Mouse (Mus musculus): ENCODE results near the gene Nek2.

Gene Nek2

DNA sequence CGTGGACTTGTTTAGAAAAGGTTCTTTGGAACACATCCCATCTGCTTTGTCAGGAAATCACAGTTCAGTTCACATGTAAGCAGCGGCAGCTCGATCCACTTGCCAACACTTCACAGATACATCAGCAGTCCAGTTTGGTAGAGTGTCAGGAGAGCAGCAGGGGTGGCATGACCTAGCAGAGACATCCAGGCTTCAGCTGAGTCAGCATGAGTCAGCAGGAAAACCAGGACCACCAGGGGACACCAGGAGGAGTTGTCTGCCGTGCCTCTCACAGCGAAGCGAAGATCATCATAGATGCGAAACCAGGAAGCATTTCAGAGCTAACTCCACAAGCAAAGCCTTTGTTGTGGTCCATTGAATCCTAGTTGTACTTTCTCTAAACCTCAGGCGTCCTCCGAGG is 32.2 kb downstream of the Nek2 start:
- in situ Hi-C loops (cut with MboI; ENCODE audit: unreplicated experiment in 2 of 2) = no loop called here

DNA sequence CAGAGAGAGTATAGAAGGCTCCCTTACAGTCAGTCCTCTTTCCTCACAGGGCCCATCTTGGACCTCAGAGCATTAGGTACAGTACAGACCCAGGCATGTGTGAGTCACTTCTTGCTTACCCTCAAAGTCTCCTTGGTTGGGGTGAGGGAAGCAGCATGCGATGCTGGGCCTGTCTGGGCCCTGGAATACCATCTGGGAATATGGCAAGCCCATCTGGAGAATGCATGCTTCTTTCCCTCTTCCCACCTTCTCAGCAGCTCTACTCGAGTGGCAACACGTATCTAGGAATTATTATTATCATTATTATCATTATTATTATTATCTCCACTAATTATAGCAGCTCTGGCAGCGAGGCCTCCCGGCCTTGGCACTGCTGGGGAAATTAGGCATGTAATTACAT is 33.5 kb downstream of the Nek2 start:
- in situ Hi-C loops (cut with MboI; ENCODE audit: unreplicated experiment in 2 of 2) = no loop called here

DNA sequence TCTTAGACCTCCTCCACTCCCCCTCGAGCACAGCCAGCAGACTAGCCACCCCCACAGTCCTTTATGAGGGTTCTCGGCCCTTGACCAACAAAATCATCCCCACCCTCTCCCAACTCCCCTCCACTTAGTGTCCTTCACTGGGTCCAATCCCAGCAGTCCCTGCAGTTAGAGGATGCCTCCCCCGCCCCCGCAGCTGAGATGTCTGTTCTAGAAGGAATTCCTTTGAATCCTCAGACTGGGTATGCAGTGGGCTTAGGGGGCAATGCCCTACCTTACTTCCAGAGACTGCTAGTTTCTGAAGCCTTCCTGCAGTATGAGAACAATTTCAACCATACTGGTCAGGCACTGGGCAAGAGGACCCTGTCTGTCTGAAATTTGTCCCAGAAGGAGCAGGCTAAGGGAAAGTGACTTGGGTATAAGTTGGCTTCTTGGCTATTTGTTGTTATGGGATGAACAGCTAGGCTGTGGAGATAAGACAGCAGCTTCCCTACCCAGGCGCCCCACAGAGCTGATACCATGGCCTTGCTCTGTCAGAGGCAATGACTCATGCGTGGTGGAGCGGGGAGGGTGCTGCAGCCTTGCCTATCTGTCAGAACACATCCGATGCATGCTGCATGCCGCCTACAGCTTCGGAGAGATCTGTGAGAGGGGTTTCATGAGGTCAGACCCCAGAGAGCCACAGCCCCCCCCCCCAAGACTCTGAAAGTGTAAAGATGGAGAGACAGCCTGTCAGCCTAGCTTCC is 34.1 kb downstream of the Nek2 start:
- in situ Hi-C loops (cut with MboI; ENCODE audit: unreplicated experiment in 2 of 2) = no loop called here

DNA sequence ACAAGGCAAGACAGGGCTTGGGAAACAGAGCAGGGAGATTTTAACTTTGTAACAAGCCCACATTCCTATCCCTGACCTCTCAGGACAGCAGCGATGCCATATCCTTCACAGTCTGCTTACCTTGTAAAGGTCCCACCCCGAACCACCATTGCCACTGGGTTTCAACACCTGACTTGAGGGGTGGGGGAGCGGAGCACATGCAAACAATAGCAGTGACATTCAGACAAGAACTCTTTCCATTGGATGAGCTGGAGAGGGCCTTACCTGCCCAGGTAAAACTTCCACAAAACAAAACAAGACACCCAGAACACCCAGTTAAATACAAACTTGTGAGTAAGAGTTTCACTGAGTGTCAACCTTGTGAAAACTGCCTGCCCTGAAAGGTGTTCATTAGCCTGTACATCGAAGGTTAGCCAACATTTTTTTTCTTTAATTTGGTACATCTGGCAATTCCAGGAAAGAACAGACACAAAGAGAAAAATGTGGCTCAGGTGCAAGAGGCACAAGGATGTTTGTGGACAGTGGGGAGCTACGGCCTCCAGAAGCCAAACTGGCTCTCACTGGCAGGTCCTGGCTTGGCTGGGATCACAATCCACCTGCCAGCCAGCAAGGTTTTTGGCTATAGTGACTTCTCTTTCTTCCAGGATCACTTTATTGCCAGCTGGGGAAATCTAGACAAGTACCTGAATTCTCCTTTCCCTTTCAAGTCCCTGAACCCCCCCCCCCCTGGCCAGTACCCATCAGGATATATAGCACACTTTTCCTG is 35.8 kb downstream of the Nek2 start:
- in situ Hi-C loops (cut with MboI; ENCODE audit: unreplicated experiment in 2 of 2) = no loop called here

DNA sequence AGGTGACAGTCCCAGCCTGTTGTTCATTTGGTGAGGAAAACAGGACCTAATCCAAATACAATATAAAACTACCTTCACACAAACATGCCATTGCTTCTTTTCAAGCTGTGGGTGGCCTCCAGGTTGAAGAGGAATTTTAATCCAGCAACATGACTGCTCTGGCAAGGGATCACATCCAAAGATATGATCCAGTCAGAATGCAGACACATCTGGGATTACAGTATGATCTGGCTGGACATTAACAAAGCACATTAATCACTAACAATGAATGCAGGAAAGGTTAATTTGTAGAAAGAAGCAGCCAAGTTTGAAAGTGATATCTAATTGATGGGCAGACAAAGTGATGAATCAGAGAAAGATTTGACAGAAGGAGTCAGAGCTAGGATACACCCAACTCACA is 36.9 kb downstream of the Nek2 start:
- in situ Hi-C loops (cut with MboI; ENCODE audit: unreplicated experiment in 2 of 2) = no loop called here

DNA sequence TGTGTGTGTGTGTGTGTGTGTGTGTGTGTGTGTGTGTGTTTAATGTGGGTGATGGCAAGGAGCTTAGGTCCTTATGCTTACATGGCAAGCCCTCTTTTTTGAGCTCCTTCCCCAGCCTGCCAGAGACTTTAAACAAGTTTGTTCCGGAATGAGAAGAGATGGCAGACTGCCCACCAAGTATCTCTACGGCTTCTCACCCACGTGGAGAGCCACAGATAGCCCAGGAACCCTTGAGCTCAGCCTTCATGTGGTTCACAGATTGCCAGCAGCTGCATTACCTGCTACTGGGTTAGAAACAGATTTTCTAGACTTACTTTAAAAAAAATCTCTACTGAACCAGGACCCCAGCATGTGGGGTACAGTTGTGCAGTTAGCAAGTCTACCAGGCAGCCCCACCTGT is 38.6 kb downstream of the Nek2 start:
- in situ Hi-C loops (cut with MboI; ENCODE audit: unreplicated experiment in 2 of 2) = no loop called here

DNA sequence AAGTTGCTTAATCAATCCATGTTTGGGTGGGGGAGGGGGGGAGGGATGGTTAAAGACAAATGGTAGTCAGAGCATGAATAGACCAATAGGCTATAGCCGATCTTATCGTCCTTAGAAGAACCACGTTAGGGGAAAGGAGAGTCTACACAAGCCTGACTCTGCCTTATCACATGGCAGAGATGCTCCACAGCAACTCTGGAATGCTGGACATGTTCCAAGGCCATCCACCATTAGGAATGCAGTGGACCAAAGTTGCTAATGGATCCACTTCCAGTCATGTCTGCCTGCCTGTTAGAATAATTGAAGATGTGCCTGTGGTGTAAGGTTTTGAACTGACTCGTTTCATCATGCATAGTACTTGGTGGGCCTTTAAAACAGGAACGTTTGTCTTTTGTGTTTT is 40.0 kb downstream of the Nek2 start:
- in situ Hi-C loops (cut with MboI; ENCODE audit: unreplicated experiment in 2 of 2) = no loop called here

DNA sequence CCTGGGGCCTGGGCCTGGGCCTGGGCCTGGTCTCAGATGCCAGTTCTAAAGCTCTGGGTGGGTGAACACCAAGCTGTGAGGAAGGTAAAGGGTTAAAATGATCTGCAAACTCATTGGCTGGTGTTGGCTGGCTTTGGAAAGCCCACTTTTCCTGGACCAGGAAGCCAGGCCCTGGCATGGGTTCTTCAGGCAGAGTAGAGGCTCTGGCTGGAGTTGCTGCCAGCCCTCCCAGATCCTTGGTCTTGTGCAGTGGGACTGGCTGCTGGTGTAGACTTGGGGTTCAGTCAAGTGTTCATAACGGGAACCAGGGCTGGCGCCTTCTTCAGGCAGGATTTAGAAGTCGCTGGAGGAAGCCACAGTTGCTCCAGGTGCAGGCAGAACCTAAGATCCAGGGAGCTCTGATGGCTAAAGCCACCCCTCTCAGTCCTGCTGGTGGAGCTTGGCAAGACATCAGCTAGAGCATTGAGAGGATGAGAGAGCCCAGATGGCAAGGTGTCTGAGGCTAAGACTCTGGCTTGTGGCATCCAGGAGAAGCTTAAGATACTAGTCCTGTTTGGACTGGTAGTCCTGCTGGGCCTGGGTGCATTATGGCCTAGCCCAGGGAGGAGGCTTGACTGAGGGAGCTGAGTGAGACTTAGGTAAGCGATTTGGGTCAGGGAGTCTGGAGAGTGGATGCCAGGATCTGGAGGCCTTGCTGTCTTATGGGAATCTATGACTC is 42.7 kb downstream of the Nek2 start:
- in situ Hi-C loops (cut with MboI; ENCODE audit: unreplicated experiment in 2 of 2) = no loop called here

DNA sequence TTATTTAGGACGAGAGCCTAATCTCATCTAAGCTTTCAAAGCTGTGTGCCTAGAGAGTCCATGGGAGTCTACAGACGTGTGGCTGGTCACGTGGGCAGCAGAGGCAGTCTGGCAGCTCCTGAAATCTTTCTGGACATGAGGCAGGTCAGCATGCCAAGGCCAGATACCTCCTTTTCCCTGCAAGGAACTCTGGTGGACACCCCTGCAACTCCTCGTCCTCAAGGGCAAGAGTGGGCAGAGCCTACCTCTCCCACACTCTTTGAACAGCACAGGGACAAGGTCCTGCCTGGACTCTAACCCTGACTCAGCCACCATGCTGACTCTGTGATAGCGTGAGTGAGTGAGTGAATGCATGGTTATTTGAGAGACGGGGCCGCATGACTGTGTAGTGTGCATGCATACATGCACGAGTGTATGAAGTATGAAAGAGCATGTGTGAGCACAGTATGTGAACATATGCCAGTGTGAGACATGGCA is 43.3 kb downstream of the Nek2 start:
- in situ Hi-C loops (cut with MboI; ENCODE audit: unreplicated experiment in 2 of 2) = no loop called here

DNA sequence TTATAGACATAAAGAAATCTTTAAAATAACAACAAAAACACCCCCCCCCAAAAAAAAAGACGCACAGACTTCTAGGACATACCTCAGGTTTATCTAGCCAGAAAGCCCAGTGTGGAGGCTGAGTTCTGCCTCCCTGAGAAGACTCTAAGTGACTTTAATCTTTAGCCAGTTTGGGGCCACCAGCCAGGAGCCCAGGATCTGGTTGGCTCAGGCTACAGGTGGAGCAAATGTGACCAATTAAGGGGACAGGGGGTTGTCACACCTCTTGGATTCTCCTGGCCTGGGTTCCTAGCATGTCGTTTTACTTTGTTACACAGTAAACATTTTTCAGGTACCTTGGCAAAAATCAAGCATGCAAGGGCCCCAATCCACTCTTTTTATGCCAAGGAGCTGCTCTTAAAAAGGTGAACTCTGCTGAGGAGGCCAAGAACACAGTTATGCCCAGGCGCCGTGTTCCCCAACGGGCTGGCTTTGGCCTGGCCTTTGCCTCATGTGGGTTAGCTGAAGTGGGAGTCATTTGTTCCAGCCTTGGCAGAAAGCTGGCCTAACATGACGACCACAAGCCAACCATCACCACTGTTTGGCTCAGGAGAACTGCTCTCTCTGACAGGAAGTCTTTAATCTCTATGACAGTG is 50.9 kb downstream of the Nek2 start:
- in situ Hi-C loops (cut with MboI; ENCODE audit: unreplicated experiment in 2 of 2) = no loop called here

DNA sequence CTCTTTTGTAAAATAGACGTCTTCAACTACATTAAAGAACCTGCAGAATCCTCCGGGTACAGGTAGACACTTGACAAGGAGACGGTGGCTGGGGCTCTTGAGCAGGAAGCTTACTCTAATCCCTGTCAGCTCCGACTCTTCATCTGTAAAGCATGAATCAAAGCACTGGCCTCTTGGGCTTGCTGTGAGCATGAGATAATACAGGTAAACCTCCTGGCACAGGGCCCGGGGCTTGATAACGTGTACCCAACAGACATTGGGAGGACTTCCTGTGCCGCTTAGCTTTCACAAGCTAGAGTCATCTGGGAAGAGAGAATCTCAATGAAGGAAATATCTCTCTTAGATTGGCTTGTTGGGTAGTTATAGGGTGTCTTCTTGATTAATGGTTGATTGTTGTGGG is 53.8 kb downstream of the Nek2 start:
- in situ Hi-C loops (cut with MboI; ENCODE audit: unreplicated experiment in 2 of 2) = no loop called here

DNA sequence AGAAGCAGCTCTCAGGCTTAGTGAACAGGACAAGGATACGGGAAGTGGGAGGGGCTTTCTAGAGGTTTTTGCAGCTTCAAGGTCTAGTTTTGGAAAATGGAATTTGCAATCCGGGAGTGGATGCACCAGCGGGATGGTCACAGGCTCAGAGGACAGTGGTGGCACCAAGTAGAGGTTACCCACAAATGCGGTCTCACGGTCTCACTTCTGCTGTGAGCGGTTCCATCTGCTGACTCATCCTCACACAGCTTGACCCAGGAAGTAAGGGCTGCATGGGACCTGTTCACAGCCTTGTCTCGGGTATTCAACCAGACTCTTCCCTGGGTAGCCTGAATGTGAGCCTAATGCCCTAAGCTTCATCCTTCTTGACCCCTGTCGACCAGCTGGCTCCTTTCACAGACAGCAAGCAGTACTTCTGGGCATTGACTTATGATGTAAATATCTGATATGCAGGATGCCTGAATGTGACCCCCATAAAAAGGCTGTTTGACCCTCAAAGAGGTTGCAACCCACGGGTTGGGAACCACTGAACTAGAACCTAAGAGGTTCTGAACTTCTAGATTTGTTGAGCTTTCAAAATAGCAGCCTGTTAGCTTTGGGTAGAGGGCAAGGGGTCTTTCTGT is 54.5 kb downstream of the Nek2 start:
- in situ Hi-C loops (cut with MboI; ENCODE audit: unreplicated experiment in 2 of 2) = no loop called here

DNA sequence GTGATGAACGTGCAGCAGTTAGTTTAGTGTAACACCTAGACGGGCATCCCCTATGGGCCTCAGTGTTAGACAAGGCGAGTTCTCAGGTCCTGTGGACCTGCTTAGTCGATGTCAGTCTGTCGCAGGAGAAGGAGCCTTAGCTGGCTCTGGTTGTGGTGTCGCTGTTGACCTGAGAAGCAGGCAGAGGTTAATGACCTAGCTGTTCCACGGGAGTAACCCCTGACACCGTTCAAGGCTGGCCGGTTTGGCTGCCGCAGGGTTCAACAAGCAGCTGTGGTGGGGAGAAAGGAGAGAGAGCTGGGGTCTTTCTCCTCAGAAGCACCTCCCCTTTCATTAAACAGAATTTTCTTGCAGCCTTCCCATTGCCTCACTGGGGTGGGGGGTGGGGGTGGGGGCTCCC is 56.4 kb downstream of the Nek2 start:
- in situ Hi-C loops (cut with MboI; ENCODE audit: unreplicated experiment in 2 of 2) = no loop called here

DNA sequence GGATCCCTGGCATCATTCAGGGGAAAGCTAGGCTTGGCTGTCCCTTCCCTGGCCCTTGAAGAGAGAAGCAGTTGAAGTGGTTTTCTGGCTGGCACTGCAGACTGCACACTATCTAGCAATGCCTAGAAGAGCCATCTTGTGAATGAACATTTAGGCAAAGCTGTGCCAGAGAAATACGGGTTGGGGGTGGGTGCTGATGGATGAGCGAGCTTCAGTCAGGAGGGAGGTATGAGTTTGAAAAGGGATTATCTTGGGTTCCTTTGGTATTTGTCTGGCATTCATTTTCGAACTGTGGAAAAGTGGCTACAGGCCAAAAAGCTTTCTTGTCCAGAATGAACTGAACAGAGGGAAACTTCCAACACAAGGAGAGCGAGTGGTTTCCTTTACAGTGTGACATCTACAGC is 57.3 kb downstream of the Nek2 start:
- in situ Hi-C loops (cut with MboI; ENCODE audit: unreplicated experiment in 2 of 2) = no loop called here

DNA sequence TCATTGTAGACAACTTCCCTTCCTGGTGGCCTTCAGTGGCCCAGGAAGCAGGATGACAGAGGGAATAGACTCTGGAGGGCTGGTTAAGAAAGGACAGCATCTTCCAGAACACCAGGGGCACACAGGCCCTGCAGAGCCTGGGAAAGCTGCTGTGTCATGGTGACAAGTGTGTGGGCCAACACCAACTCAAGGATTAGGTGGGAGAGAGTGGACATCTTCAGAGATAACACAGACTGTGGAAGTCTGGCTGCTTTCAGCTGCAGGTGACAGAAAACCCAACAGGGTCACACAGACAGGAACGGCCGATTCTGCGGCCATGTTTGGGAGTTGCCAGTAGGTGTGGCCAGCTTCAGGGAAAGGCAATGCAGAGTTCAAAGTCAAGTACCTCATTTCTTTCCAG is 59.0 kb downstream of the Nek2 start:
- in situ Hi-C loops (cut with MboI; ENCODE audit: unreplicated experiment in 2 of 2) = no loop called here

DNA sequence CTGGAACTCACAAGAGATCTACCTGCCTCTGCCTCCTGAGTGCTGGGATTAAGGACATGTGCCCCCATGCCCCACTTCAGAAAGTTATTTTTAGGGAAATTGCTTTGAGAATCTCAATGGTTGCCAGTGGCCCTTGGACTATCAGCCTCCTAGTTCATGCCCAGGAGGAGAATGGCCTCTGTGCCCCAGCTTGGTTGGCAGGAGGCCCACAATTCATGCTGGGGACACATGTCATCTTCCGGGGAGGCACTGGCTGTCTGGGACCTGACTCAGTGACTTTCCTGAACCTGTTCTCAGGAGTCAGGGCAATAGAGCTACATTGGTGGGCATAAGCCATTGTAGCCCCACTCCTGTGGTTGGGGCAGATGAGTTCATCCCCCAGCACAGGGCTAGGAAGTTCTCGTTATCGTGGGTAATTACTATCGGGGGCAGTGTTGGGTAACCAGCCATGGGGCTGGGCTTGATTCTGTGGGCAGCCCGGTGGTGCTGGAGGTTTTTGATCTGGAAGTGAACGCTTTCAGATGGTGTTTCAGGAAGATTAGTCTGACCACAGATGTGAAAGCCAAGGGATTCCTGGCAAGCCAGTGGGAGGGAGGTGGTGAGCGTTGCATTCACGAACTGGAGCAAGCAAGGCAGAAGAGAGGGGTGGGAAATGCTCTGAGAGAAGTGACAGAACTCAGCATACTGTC is 59.8 kb downstream of the Nek2 start:
- in situ Hi-C loops (cut with MboI; ENCODE audit: unreplicated experiment in 2 of 2) = no loop called here

DNA sequence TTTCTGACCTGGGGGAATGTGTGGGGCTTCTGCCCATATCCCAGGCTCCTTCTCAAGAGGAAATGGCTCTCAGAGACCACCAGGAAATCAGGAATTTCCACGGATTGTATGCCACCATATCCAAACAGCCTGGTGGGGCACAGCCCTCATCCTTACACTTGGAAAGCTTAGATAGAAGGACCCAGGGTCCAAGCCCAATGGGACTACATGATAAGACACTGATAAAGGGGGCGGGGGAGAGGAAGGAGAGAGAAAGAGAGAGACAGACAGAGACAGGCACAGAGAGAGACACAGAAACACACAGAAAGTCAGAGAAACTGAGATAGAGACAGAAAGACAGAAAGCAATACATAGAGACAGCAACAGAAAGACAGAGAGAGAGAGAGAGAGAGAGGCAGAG is 60.4 kb downstream of the Nek2 start:
- in situ Hi-C loops (cut with MboI; ENCODE audit: unreplicated experiment in 2 of 2) = no loop called here
